32 mouse cellular contexts compared by ENCODE assay signal in genomic region chr12:50241139-50241538, GRCm38 (mm10).
"Had no signal": no experiment of that assay in that cellular context is flagged by ENCODE, and none has a peak within 500 bp of the region (broad histone marks: within the 10 kb centered on the region; RNA-seq: fewer than 3 reads in every experiment).

No protein-coding gene starts in this region.

- H3K4me3 ChIP-seq: heart, embryonic 10.5 days; heart, embryonic 12.5 days; heart, embryonic 13.5 days; heart, embryonic 15.5 days; hindbrain, embryonic 10.5 days; hindbrain, embryonic 12.5 days; hindbrain, embryonic 13.5 days; hindbrain, embryonic 15.5 days; kidney, embryonic 15.5 days; layer of hippocampus, adult 2 months; left cerebral cortex, adult 2 months had no signal

- H3K27ac ChIP-seq: heart, embryonic 10.5 days; heart, embryonic 13.5 days; heart, embryonic 15.5 days; hindbrain, embryonic 10.5 days; hindbrain, embryonic 12.5 days; hindbrain, embryonic 13.5 days; hindbrain, embryonic 14.5 days; hindbrain, embryonic 15.5 days; hindbrain, postnatal 0 days; kidney, embryonic 15.5 days; kidney, postnatal 0 days; layer of hippocampus, adult 2 months; left cerebral cortex, adult 2 months had no signal

- DNase-seq: heart, postnatal 10 days; heart, postnatal 14 days; heart, postnatal 36 days; heart, postnatal 4 days; kidney, adult 11 months; kidney, adult 18-20 months; kidney, adult 2 months; kidney, adult 8-10 months; kidney, postnatal 10 days; kidney, postnatal 14 days; kidney, postnatal 25 days; kidney, postnatal 36 days; kidney, postnatal 4 days; layer of hippocampus, adult 9-11 months; layer of hippocampus, postnatal 36 days had no signal

- H3K36me3 ChIP-seq: heart, embryonic 10.5 days; heart, embryonic 12.5 days; heart, embryonic 13.5 days; heart, embryonic 15.5 days; hindbrain, embryonic 10.5 days; hindbrain, embryonic 12.5 days; hindbrain, embryonic 13.5 days; hindbrain, embryonic 15.5 days; kidney, embryonic 15.5 days had no signal

- H3K4me2 ChIP-seq: heart, embryonic 11.5 days; heart, embryonic 12.5 days; heart, embryonic 13.5 days; heart, embryonic 15.5 days; hindbrain, embryonic 12.5 days; hindbrain, embryonic 13.5 days; hindbrain, embryonic 14.5 days; hindbrain, embryonic 15.5 days; kidney, embryonic 15.5 days had no signal

- H3K9ac ChIP-seq: heart, embryonic 12.5 days; heart, embryonic 13.5 days; heart, embryonic 15.5 days; hindbrain, embryonic 12.5 days; hindbrain, embryonic 13.5 days; hindbrain, embryonic 14.5 days; hindbrain, embryonic 15.5 days; kidney, embryonic 15.5 days had no signal

- H3K4me1 ChIP-seq: heart, embryonic 10.5 days; heart, embryonic 12.5 days; heart, embryonic 13.5 days; heart, embryonic 15.5 days; hindbrain, embryonic 10.5 days; hindbrain, embryonic 12.5 days; hindbrain, embryonic 13.5 days; hindbrain, embryonic 15.5 days; kidney, embryonic 15.5 days had no signal

- H3K9me3 ChIP-seq: heart, embryonic 10.5 days; heart, embryonic 12.5 days; heart, embryonic 13.5 days; heart, embryonic 15.5 days; hindbrain, embryonic 10.5 days; hindbrain, embryonic 12.5 days; hindbrain, embryonic 13.5 days; hindbrain, embryonic 15.5 days; kidney, embryonic 15.5 days had no signal

- H3K27me3 ChIP-seq: heart, embryonic 12.5 days; heart, embryonic 13.5 days; heart, embryonic 15.5 days; hindbrain, embryonic 12.5 days; hindbrain, embryonic 13.5 days; hindbrain, embryonic 15.5 days; kidney, embryonic 15.5 days had no signal

- ATAC-seq: hindbrain, embryonic 16.5 days; hindbrain, postnatal 0 days; inflammation-experienced regulatory T-cells, adult 6 months had no signal
